Mouse (Mus musculus): ENCODE measurements around the gene Afg3l1.
"Not testable (repeated sequence)": the region's sequence is repeated elsewhere in the genome, so short reads cannot be mapped to it uniquely, and the experiment has no call there.

Afg3l1 gene

DNA sequence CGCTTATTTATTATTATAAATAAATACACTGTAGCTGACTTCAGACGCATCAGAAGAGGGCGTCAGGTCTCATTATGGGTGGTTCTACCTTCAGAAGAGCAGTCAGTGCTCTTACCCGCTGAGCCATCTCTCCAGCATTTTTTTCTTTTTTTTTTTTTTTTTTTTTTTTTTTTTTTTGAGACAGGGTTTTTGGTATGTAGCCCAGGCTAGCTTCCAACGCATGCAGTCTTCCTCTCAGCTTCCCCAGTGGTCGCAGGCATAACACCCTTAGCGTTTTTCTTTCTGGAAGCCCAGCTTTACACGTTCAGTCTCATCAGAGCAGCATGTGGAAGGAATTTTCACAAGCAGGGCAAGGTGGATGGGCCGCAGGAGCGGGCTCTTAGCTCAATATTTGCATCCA lies 40.5 kb downstream of the Afg3l1 start:
- no peak for DNase-seq

DNA sequence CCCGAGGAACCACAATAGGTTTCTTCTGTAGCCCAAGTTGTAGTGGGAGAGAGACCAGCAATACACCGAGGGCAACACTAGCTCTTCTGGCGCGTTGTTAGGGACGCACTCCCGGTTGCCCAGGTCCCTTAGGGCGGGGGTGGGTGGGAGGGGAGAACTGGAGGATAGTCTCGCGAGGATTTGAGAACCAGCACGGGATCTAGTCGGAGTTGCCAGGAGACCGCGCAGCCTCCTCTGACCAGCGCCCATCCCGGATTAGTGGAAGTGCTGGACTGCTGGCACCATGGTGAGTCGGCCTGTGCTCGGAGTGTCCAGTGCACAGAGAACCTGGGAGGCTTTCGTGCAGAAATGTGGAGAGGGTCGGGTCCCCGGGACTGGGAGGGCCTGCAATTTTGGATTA lies 41.0 kb downstream of the Afg3l1 start, which contains the start of gene Gas8:
Gene Gas8 (plus strand): TSS at position 168 of the 400 bp plus-strand sequence.
- DNase-seq = peak; percentile 92

- not testable (repeated sequence) for DNase-seq
Measured at GRCm38 (mm10) chr8:123520048-123520447, 42.3 kb downstream of the Afg3l1 start.

DNA sequence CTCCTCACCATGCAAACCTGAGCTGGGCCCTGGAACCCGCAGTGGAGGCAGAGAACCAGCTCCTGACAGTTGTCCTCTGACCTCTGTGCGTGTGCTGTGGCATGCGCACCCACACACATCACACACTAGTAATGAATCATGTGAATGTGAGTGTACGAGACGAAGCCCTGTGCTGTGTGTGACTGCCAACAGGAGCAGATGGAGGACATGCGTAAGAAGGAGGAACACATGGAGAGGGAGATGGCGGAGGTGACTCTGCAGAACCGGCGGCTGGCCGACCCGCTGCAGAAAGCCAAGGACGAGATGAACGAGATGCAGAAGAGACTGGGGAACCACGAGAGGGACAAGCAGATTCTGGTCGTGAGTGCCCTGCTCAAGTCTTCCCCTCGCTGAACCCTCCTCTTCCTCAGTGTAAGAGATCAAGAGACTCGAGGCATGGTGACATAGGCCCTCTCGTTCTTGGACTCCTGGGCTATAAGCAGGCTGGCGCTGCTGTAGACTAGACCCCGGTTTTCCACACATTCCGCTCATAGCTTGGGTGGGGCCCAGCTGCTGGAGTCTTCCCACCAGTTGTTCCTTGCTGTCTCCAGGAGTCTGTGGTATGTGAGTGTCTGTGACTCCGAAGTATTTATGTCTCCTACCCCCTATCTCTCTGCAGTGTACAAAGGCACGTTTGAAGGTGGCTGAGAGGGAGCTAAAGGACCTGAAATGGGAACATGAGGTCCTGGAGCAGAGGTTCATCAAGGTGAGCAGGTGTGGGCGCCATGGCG lies 50.2 kb downstream of the Afg3l1 start:
- DNase-seq = no peak

- DNase-seq = no peak
Measured at GRCm38 (mm10) chr8:123536242-123536989, 58.7 kb downstream of the Afg3l1 start.

DNA sequence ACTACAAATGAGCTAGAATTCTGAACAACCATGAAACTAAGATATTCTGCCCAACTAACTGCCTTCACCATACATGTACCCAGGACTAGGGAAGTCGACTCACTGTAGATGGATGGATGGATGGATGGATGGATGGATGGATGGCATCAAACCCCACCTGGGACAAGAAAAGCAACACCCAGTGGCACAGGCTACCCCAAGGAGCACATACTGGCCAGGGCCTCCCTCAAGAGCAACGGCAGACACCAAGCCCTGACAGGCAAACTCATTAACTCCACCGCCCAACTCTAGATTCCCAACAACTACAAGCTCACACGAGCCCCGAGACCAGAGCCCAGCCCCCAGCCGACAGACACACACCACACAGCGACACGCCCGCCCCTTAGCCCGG lies 59.3 kb downstream of the Afg3l1 start:
- no peak for DNase-seq

DNA sequence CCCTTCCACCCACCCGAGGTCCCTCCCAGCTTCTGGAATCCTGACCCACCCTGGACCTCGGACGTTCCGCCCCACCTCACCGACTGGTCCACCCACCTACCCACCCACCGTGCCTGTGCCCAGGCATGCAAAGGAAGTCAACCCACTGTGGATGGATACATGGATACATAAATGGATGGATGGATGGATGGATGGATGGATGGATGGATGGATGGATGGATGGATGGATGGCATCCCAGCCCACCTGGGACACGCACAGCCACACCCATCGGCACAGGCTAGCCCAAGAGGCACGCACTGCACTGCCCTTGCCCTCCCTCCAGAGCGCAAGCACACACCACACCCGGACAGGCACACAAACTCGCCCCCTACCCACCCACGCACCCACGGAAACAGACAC lies 59.9 kb downstream of the Afg3l1 start:
- DNase-seq = not testable (repeated sequence)
